Mouse (Mus musculus) 416B (cell line): ENCODE measurements around the gene Fam71d.

Experiments used
- DNase-seq: peaks from one replicate; pipeline ENCODE4 v3.0.0; 2011; ENCODE audit warnings: low read depth

The Fam71d gene

GRCm38 (mm10) chr12:78773211-78773610 lies 81.9 kb downstream of the Fam71d start:
- peak; percentile 51 for DNase-seq

DNA sequence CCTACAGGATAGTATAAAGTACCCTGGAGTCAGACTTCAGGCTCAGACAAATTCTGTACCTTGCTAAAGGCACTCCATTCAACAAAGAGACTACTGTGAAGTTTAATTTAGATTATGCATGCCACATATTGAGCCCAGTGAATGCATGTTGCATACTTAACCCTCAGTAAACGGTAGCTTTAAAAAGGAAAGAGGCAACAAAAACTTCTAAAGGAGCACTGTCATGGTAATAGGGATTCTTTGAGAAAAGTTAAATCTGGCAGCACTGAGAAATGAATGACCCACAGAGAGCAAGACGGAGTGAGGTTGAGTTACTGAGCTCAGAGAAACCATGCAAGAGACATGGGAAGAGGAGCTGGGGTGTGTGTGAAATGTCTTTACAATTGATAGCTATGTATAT lies 86.6 kb downstream of the Fam71d start:
- DNase-seq, result no peak

DNA sequence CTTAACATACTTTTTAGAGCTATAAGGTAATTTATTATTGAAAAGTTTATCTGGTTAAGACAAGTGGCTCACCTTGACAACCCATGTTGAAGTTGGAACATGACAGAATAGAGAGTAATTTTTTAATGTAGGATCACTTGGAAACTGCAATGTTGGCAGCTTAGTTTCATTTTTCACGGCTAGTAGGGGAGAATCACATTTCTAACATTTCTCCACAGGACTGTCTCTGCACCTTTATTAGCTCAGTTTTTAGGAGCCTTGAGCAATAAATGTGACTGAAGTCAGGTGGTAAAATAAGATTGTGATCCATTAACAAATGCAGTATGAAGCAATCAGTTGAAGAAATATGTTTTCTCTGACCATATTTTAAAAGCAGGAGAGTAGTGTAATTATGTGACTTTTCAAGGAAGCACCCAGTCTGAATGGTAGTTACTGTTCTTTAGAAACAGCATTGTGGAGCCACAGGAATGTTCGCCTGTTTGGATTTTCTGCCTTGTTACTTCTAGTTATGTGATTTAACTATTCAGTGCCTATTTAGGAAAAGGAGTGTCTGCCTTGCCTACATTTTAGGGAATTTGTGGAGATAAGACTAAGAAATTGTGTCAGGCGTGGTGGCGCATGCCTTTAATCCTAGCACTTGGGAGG lies 87.2 kb downstream of the Fam71d start:
- DNase-seq, result peak; percentile 32
